Mouse (Mus musculus) cerebellum, adult 2 months (tissue): ENCODE measurements around the gene Gna12.

Experiments
- CTCF ChIP-seq: fragments of 200-500 bp; IDR thresholded peaks from 2 replicates; pipeline ENCODE4 v1.5.1; 2011; ENCODE audit warnings: low read depth, mild to moderate bottlenecking, control low read depth, low read length, moderate library complexity, borderline replicate concordance; ENCODE audit not compliant: insufficient read depth
- POLR2A ChIP-seq: fragments of 200-500 bp; IDR thresholded peaks from 2 replicates; pipeline ENCODE4 v1.6.1; 2011; ENCODE audit warnings: low read length, control low read depth, borderline replicate concordance; ENCODE audit not compliant: insufficient read depth

DNA sequence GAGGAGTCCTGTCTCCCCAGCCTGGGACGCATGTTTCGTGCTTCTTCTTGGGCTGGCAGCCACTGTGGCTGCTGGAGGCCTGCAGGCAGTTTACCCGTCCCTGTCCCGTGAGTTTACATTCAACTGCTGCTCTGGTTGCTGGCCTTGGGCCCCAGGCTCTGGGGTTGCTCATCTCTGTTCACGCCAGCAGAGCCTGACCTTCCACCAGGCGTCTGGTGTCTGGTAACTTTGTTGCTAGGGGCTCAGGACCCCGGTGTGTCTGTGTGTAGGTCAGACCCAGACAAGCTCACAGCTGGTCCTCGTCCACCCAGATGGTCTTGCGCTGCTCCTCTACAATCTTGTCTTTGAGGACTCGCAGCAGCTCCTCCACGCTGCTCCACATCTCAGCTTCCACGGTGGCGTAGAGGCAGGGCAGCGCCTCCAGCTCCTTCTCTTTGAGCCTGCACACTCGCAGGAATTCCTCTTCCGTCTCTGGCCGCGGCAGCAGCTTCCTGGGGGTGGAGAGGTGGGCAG is 42.9 kb upstream of the Gna12 start:
- no peak for TF ChIP-seq CTCF
- no peak for TF ChIP-seq POLR2A
